Mouse (Mus musculus) erythroblast, embryonic 14.5 days (primary cell): ENCODE results near the gene Zbtb7b. TPM values are rescaled to one million over a fixed set of nuclear protein-coding genes. Genes with fewer than 3 reads are reported as not detected.

Source experiments
- H3K27me3 ChIP-seq: 2 replicates; pipeline ENCODE4 v1.6.1; 2012; ENCODE audit warnings: inconsistent platforms; ENCODE audit not compliant: control insufficient read depth
- H3K36me3 ChIP-seq: 2 replicates; pipeline ENCODE4 v1.6.1; 2012; ENCODE audit warnings: mild to moderate bottlenecking, inconsistent platforms; ENCODE audit not compliant: control insufficient read depth
- H3K4me1 ChIP-seq: 2 replicates; pipeline ENCODE4 v1.6.1; 2012; ENCODE audit warnings: inconsistent platforms; ENCODE audit not compliant: control insufficient read depth
- H3K4me3 ChIP-seq: replicated peaks from 2 replicates; pipeline ENCODE3; 2012; ENCODE audit warnings: moderate library complexity, mild to moderate bottlenecking, inconsistent platforms
- H3K9me3 ChIP-seq: 2 replicates; pipeline ENCODE4 v1.6.1; 2012; ENCODE audit warnings: low read length, inconsistent platforms, mixed read lengths; ENCODE audit not compliant: control insufficient read depth
- GATA1 ChIP-seq: IDR thresholded peaks from 2 replicates; pipeline ENCODE4 v1.6.1; 2012; ENCODE audit warnings: low read length, inconsistent platforms, mixed read lengths
- TAL1 ChIP-seq: IDR thresholded peaks from 3 replicates; pipeline ENCODE4 v1.6.1; 2012; ENCODE audit warnings: low read length, inconsistent platforms, mixed read lengths
- polyA plus RNA-seq: library from polyadenylated mRNA; stranded (reverse); fragments of >175 nt; gene quantifications from 2 replicates; pipeline ENCODE4 v1.2.3, GENCODE M21; 2012

Gene Zbtb7b
- polyA plus RNA-seq, 1 experiment: 0.38 TPM

- no peak for TF ChIP-seq TAL1
- no peak for TF ChIP-seq GATA1
- Histone ChIP-seq H3K4me1 (peaks cover 74% of the 10 kb centered on the region), H3K4me3 (peak overlapping the region; percentile 61), H3K9me3 (peaks cover 2% of the 10 kb centered on the region; the same call in 1 of the 2 replicates), H3K27me3 (peaks cover 63% of the 10 kb centered on the region), H3K36me3 (no peaks in the 10 kb centered on the region)
These were observed 2.7 kb downstream of the Zbtb7b start for GRCm38 (mm10) chr3:89391663-89392511.

DNA sequence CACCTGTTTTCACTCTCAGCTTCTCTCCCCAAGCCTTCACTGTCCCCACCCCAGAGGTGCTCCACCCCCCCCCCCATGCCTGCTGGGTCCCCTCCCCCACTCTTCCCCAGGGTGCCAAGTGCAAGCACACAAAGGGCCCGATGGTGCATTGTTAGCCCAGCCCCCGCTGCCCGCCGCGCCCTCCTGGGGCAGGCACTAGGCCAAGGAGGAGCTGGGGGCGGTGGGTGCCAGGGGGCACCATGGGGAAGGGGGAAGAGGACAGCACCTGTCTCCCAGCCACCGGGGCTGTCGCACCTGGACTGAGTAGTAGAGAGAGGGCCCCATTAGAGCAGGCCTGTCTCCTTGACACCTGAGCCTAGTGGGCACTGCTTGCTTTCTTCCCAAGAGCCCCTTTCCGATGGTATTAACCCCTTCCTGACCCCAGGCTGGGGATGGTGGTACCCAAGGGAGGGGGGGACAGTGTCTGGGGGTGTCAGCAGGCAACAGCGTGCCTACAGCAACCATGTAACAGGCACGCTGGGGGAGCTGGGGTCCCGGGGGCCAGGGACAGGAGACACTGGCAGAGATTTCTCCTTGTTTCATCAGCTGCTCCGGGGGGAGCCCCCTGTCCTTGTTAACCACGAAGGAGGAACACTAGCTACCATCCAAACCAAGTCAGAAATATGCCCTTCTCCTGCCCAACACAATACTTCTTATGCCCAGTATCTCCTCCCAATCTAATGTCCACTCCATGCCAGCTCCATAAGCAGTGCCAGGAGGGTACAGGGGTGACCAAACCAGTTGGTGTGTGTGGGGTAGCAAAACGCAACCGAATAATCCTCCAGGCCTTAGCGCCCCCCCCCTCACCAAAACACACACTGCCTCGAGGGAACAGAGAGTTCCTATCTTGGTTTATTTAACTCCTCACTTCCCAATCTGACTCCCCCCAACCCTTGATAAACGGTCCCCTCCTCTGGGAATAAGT, 3.6 kb downstream of the Zbtb7b start:
- TF ChIP-seq GATA1 (no peak), TAL1 (no peak)
- Histone ChIP-seq H3K9me3 (peaks cover 2% of the 10 kb centered on the region; the same call in 1 of the 2 replicates), H3K36me3 (no peaks in the 10 kb centered on the region), H3K4me3 (peak overlapping the region; percentile 34), H3K4me1 (peaks cover 65% of the 10 kb centered on the region), H3K27me3 (peaks cover 57% of the 10 kb centered on the region)

DNA sequence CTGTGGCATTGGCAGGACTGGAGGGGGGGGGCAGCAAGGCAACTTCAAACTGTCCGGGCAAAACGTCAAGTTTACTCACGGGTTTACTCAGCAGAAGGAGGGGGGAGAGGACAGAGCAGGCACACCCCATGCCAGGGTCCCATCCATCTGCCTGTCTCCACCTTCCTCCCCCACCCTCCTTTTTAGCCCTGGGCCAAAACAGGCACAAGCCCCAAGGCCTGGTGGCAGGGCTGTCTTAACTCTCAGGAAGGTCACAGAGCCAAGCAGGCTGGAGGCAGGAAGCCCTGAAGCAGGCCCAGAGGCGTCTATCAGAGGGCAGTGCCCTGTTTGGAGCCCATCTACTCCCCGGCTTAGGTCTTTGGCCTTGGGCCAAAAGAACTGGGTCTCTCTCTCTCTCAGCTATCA, 4.5 kb downstream of the Zbtb7b start:
- TF ChIP-seq GATA1 (no peak), TAL1 (no peak)
- Histone ChIP-seq H3K9me3 (peaks cover 2% of the 10 kb centered on the region; the same call in 1 of the 2 replicates), H3K27me3 (peaks cover 49% of the 10 kb centered on the region), H3K4me3 (no peak overlapping the region), H3K36me3 (no peaks in the 10 kb centered on the region), H3K4me1 (peaks cover 57% of the 10 kb centered on the region)

DNA sequence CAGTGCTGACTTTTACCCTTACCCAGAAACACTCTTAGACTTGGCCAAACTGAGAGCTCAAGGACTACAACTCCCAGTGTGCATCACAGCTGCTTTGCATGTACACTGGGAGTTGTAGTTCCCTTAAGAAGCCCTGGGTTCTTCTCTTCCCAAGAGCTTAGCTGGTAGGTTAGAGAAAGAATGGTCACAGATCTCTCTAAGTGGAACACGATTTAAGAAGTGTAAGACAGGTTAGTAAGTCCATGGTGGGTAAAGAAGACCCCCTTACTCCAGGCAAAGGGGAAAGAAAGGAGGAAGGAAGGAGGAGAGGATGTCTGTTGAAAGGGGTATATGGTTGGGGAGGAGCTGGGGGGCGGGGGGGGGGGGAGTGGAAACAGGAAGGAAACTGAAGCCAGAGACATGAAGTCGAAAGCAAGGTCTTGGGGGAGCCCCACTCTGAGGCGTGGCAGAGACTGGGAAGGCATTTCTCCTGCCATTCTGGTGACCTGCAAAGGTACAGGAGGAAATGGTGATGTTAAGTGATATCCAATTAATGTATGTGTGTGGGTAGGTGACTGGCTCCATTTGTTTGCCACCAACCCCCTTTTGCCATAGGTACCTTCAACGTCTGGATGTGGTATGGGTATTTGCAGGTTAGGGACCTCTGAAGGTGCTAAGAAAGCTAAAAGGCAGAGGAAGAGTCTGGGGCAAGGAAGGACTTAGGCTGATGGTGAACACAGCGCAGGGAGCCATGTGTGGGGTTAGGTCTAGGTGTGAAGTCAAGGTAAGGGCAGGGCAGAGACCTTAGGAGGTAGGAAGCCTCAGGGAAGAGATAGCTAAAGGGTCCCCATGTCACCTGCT, 5.5 kb downstream of the Zbtb7b start:
- H3K4me1 ChIP-seq: peaks cover 47% of the 10 kb centered on the region

DNA sequence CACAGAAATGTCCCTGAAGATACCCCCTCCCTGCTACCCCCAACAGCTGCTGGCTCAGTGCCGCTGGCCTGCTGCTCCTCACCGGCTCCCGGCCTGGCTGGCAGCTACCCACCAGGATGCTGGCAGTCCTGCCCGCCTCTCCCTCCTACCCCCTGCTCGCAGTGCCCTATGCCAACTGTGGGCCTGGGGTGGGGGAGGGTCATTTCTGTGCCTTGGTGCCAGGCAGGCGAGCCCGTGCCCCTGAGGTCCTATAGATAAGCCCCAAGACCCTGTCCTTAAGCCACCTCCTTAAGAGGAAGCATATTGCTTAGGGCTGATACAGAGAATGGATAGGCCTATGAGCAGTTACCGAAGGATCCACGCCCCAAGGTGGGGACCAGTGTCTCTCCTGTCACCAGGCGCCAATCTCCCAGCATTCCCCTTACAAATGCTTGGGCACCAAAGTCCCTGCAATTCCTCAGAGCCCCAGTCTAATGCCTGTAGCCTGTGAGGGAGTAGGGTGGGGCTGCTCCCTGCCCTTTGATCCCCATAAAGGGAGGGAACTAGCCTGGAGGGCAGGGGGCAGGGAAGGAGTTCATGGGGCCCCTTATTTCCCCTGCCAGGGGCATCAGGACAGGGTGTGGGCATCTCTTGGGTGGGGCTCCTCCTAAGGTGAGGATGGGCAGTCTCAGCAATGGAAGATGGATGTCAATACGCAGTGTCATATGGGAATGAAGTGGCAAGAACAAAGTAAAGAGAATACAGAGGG, 6.3 kb downstream of the Zbtb7b start:
- TF ChIP-seq TAL1: no peak
- TF ChIP-seq GATA1: no peak
- Histone ChIP-seq H3K4me1 (peaks cover 39% of the 10 kb centered on the region), H3K36me3 (no peaks in the 10 kb centered on the region; the same call in 1 of the 2 replicates), H3K27me3 (peaks cover 31% of the 10 kb centered on the region), H3K9me3 (no peaks in the 10 kb centered on the region), H3K4me3 (no peak overlapping the region)

More for the DNA sequence above, 5.5 kb downstream of the Zbtb7b start:
- no peak for TF ChIP-seq TAL1
- TF ChIP-seq GATA1: no peak
- Histone ChIP-seq H3K36me3 (no peaks in the 10 kb centered on the region), H3K4me3 (no peak overlapping the region), H3K9me3 (peaks cover 2% of the 10 kb centered on the region; the same call in 1 of the 2 replicates), H3K27me3 (peaks cover 39% of the 10 kb centered on the region)

GRCm38 (mm10) chr3:89387632-89388031, 6.9 kb downstream of the Zbtb7b start:
- Histone ChIP-seq H3K27me3 (peaks cover 25% of the 10 kb centered on the region), H3K36me3 (no peaks in the 10 kb centered on the region; the same call in 1 of the 2 replicates), H3K9me3 (no peaks in the 10 kb centered on the region), H3K4me1 (peaks cover 34% of the 10 kb centered on the region), H3K4me3 (no peak overlapping the region)
- TF ChIP-seq GATA1: no peak
- no peak for TF ChIP-seq TAL1

GRCm38 (mm10) chr3:89386438-89387420, 7.8 kb downstream of the Zbtb7b start:
- TF ChIP-seq GATA1: no peak
- Histone ChIP-seq H3K9me3 (no peaks in the 10 kb centered on the region), H3K27me3 (peaks cover 16% of the 10 kb centered on the region), H3K36me3 (no peaks in the 10 kb centered on the region; the same call in 1 of the 2 replicates), H3K4me1 (peaks cover 25% of the 10 kb centered on the region), H3K4me3 (no peak overlapping the region)
